Mouse (Mus musculus) testis, adult 2 months (tissue): ENCODE data around the gene Ap1g2. TPM values are rescaled to one million over a fixed set of nuclear protein-coding genes. Genes with fewer than 3 reads are reported as not detected.

Experiments used
- H3K27ac ChIP-seq: fragments of 200-500 bp; 2 replicates; pipeline ENCODE4 v1.5.1; 2012; ENCODE audit warnings: low read depth, low read length; ENCODE audit not compliant: control insufficient read depth, insufficient read depth
- H3K27me3 ChIP-seq: fragments of 200-500 bp; 2 replicates; pipeline ENCODE4 v1.6.1; 2012; ENCODE audit warnings: mild to moderate bottlenecking, low read length, moderate library complexity; ENCODE audit not compliant: control insufficient read depth, insufficient read depth
- H3K36me3 ChIP-seq: fragments of 200-500 bp; 2 replicates; pipeline ENCODE4 v1.6.1; 2012; ENCODE audit warnings: mild to moderate bottlenecking, low read length; ENCODE audit not compliant: control insufficient read depth, insufficient read depth
- H3K4me1 ChIP-seq: fragments of 200-500 bp; 2 replicates; pipeline ENCODE4 v1.6.1; 2012; ENCODE audit warnings: low read length; ENCODE audit not compliant: control insufficient read depth, insufficient read depth
- H3K4me3 ChIP-seq: fragments of 200-500 bp; 2 replicates; pipeline ENCODE4 v1.5.1; 2012; ENCODE audit warnings: low read depth, mild to moderate bottlenecking, low read length, moderate library complexity, mixed read lengths; ENCODE audit not compliant: control insufficient read depth
- CTCF ChIP-seq: fragments of 200-500 bp; IDR thresholded peaks from 2 replicates; pipeline ENCODE4 v1.5.1; 2012; ENCODE audit warnings: low read depth, mild to moderate bottlenecking, inconsistent platforms, low read length, moderate library complexity; ENCODE audit not compliant: control insufficient read depth, insufficient read depth, insufficient replicate concordance
- POLR2A ChIP-seq: fragments of 200-500 bp; IDR thresholded peaks from 2 replicates; pipeline ENCODE4 v1.6.1; 2012; ENCODE audit warnings: low read depth, mild to moderate bottlenecking, inconsistent platforms, low read length, moderate library complexity; ENCODE audit not compliant: control insufficient read depth
- polyA plus RNA-seq: library from polyadenylated mRNA; depleted of rRNA; stranded (reverse); fragments of >200 nt; gene quantifications from 2 replicates; pipeline ENCODE4 v1.2.3, GENCODE M21; 2012

Gene Ap1g2
- polyA plus RNA-seq, 1 experiment, result 3.0 TPM

DNA sequence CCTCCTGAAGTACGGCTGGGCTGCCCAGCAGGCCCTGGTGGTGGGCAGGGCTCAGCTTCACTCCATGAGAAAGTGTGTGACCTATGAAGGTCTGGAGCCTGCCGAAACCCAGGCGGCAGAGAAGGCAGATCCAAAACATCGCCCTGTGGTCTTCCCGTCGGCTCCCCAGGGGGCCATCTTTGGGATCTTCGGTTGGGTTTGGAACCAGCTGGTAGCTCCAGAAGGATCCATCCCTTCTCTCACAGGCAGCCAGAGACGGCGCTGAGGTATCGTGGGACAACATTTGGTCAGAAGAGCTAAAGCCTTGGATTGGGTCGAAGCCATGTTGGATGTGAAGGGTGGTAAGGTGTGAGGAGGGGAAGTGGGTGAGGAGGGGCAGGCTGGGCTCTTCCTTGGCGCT is 32.0 kb downstream of the Ap1g2 start:
- Histone ChIP-seq H3K36me3 (no peaks in the 10 kb centered on the region), H3K4me1 (no peaks in the 10 kb centered on the region), H3K4me3 (no peak overlapping the region), H3K27ac (no peak overlapping the region), H3K27me3 (no peaks in the 10 kb centered on the region)
- TF ChIP-seq POLR2A (no peak), CTCF (no peak)

DNA sequence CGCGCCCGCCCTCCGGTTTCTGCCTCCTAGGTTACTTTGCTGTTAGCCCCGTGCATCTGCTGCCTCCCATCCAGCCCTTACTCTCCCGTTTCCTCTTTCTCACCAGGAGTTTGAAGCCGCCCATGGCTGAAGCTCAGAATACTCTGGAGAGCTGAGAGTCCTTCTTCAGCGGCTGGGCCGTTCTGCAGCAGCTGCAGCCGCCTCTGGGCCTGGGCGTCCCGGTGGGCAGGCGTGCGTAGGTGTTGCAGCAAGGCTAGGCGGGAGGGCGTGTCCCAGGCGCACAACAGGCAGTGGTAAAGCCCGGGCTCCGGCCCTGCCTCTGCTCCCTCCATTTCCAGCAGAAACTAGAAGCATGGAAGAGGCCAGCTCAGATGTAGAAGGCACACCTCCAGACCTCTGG is 34.6 kb downstream of the Ap1g2 start:
- Histone ChIP-seq H3K36me3 (no peaks in the 10 kb centered on the region), H3K4me1 (no peaks in the 10 kb centered on the region), H3K27ac (no peak overlapping the region), H3K27me3 (no peaks in the 10 kb centered on the region), H3K4me3 (no peak overlapping the region)
- TF ChIP-seq CTCF (no peak), POLR2A (no peak)

GRCm38 (mm10) chr14:55066042-55066441 is 40.4 kb downstream of the Ap1g2 start:
- H3K27ac ChIP-seq, result no peak overlapping the region
- peaks cover 10% of the 10 kb centered on the region for H3K4me1 ChIP-seq
- no peaks in the 10 kb centered on the region for H3K36me3 ChIP-seq
- H3K4me3 ChIP-seq, result peak overlapping the region; percentile 30
- TF ChIP-seq POLR2A (no peak), CTCF (no peak)
- H3K27me3 ChIP-seq, result no peaks in the 10 kb centered on the region

- H3K4me3 ChIP-seq, result peak overlapping the region; percentile 30
- no peak for TF ChIP-seq POLR2A
- no peak for TF ChIP-seq CTCF
These were observed 41.0 kb downstream of the Ap1g2 start for GRCm38 (mm10) chr14:55065391-55065790.

DNA sequence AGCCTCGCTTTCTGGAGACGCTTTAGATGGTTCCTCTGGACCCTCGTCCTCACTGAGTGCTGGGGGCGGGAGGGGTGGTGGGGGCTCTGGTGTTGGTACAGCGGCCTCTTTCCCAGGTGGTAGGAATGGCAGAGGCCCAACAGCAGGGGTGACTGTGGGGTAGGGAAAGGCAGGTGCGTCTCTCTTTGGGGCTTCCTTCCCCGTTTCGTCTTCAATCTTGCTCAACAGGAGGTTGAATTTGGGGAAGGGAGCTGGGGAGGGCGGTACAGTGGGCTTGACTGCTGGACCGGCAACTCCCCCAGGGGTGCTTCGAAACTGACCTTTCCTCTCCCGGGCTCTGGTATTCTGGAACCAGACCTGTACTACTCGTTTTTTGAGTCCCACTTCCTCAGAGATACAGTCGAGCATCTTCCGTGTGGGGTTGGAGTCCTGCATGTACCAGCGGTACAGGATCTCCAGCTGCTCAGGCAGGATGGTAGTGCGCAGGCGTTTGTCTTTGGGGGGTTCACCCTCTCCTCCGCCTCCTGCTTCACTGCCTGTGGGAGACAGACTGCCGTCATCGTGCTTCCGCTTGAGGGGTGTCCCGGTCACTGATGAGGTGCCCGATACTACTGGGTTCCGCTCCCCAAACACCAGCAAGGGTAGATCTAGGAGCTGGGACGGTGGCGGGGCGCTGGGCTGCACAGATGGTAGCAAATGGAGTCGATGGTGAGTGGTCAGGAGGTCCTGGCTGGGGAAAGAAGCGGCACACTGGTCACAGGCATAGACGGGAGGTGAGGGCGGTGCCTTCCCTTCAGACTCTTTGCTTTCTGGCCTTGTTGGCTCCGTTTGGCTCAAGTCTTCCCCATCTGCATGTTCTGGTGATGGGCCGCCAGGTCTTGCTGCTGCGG is 41.7 kb downstream of the Ap1g2 start:
- Histone ChIP-seq H3K4me1 (peaks cover 10% of the 10 kb centered on the region), H3K4me3 (peak overlapping the region; percentile 30), H3K27me3 (no peaks in the 10 kb centered on the region), H3K36me3 (no peaks in the 10 kb centered on the region), H3K27ac (no peak overlapping the region)
- TF ChIP-seq CTCF (no peak), POLR2A (no peak)

More at GRCm38 (mm10) chr14:55065391-55065790, 41.0 kb downstream of the Ap1g2 start:
- H3K27me3 ChIP-seq, result no peaks in the 10 kb centered on the region
- peaks cover 10% of the 10 kb centered on the region for H3K4me1 ChIP-seq
- H3K36me3 ChIP-seq, result no peaks in the 10 kb centered on the region
- no peak overlapping the region for H3K27ac ChIP-seq

DNA sequence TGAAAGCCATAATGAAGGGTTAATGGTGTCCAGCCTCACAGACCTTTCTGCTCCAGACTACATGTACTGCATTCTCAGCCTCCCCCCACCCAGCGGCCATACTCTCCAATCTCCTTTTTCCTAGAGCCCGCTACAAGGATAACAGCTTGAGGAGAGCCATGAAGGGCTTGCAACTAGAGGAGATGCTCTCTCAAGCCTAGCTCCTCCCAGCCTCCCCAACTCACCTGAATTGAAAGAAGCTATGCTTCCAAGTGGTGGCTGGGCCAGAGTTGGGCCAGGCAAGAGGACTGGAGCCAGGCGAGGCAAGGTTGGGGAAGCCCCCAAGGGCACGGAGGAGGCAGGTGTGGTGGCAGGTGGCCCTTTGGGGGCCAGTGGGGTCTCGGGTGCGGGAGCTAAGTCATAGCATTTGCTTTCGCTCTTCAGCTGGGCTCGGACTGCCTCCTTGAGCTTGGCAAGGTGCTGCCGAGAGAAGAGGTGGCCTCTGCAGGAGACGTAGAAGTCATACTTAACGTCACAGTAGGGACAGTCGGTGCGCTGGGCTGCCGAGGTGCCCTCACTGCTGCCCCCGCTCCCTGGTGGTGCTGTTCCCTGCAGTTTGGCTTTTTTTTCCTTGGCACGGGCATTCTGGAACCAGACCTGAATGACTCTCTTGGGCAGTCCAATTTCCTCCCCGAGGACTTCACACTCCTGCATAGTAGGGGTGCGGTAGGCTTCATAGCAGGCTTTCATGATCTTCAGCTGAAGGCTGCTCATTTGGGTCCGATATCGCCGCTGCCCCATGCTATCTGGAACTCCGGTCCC is 42.6 kb downstream of the Ap1g2 start:
- Histone ChIP-seq H3K27me3 (no peaks in the 10 kb centered on the region), H3K4me3 (peak overlapping the region; percentile 11)
- TF ChIP-seq CTCF (no peak), POLR2A (no peak; the same call in 1 of the 2 replicates)

DNA sequence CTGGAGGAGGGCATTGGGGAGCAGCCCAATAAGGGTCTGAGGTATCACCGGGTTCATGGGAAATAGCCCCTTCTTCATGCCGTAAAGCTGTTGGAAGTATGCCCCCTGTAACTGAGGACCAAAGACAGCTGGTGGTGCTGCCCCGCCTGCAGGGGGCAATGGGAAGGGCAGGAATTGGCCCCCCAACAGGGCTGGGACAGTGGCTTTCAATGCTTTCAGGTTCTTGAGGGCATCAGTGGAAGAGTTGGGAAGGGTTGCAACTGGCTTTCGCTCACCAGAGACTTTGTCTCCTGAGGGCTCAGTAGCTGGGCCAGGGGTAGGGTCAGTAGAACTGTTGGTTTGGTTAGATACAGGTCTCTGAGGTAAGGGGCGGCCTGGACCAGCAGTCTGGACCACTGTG is 43.3 kb downstream of the Ap1g2 start:
- no peak for TF ChIP-seq CTCF
- TF ChIP-seq POLR2A, result no peak
- H3K4me1 ChIP-seq, result peaks cover 10% of the 10 kb centered on the region
- peak overlapping the region; percentile 11 for H3K4me3 ChIP-seq
- no peak overlapping the region for H3K27ac ChIP-seq
- H3K27me3 ChIP-seq, result no peaks in the 10 kb centered on the region
- no peaks in the 10 kb centered on the region for H3K36me3 ChIP-seq

More for the DNA sequence above, 42.6 kb downstream of the Ap1g2 start:
- Histone ChIP-seq H3K4me1 (peaks cover 10% of the 10 kb centered on the region), H3K36me3 (no peaks in the 10 kb centered on the region), H3K27ac (no peak overlapping the region)
